Mouse (Mus musculus) testis, adult 2 months (tissue): ENCODE results near the gene Tns1.

Source experiments
- CTCF ChIP-seq: fragments of 200-500 bp; IDR thresholded peaks from 2 replicates; pipeline ENCODE4 v1.5.1; 2012; ENCODE audit warnings: low read depth, mild to moderate bottlenecking, inconsistent platforms, low read length, moderate library complexity; ENCODE audit not compliant: control insufficient read depth, insufficient read depth, insufficient replicate concordance
- POLR2A ChIP-seq: fragments of 200-500 bp; IDR thresholded peaks from 2 replicates; pipeline ENCODE4 v1.6.1; 2012; ENCODE audit warnings: low read depth, mild to moderate bottlenecking, inconsistent platforms, low read length, moderate library complexity; ENCODE audit not compliant: control insufficient read depth

GRCm38 (mm10) chr1:74015513-74016234 lies 108.6 kb downstream of the Tns1 start:
- TF ChIP-seq CTCF (no peak), POLR2A (no peak)
